Mouse (Mus musculus) CH12.LX (cell line): Measurements from ENCODE around the gene Crbn. TPM values are rescaled to one million over a fixed set of nuclear protein-coding genes. Genes with fewer than 3 reads are reported as not detected.

Experiments used
- DNase-seq: peaks from one replicate; pipeline ENCODE4 v3.0.0-alpha.2; 2013; ENCODE audit errors: extremely low read depth
- H3K27ac ChIP-seq: 2 replicates; pipeline ENCODE4 v1.5.1; 2012; ENCODE audit warnings: low read depth, mild to moderate bottlenecking, control low read depth, moderate library complexity; ENCODE audit not compliant: insufficient read depth
- H3K27me3 ChIP-seq: replicated peaks from 2 replicates; pipeline ENCODE3; 2012; ENCODE audit warnings: inconsistent platforms
- H3K36me3 ChIP-seq, 2 experiments: replicated peaks in 1 of 2; 2 replicates each; pipeline versions ENCODE3 to v1.6.1; 2012; ENCODE audit warnings: inconsistent platforms in 1 of 2, low read length in 1 of 2, mild to moderate bottlenecking in 1 of 2, mixed read lengths in 1 of 2, moderate library complexity in 1 of 2; ENCODE audit not compliant: control insufficient read depth in 1 of 2, insufficient read depth in 1 of 2
- H3K4me1 ChIP-seq, 2 experiments: 2 replicates each; pipeline ENCODE4 v1.6.1; 2012; ENCODE audit warnings: inconsistent platforms in 1 of 2, moderate library complexity in 1 of 2; ENCODE audit not compliant: insufficient read depth in 2 of 2, control insufficient read depth in 1 of 2
- H3K4me2 ChIP-seq: 2 replicates; pipeline ENCODE4 v1.6.1; 2012; ENCODE audit warnings: low read depth, mild to moderate bottlenecking, control low read depth; ENCODE audit not compliant: poor library complexity, insufficient read depth, severe bottlenecking
- H3K4me3 ChIP-seq, 3 experiments: fragments of 150-350 bp in 1 of 3; sonication (generic) in 1 of 3; replicated peaks in 1 of 3; 2 replicates each; pipeline versions ENCODE3 to v1.5.1; 2011 to 2012; ENCODE audit warnings: low read depth in 2 of 3, low read length in 2 of 3, mild to moderate bottlenecking in 2 of 3, moderate library complexity in 2 of 3, control low read depth in 1 of 3, improper control_type of control experiment in 1 of 3, inconsistent platforms in 1 of 3, mixed read lengths in 1 of 3; ENCODE audit not compliant: poor library complexity in 1 of 3
- H3K79me2 ChIP-seq: replicated peaks from 2 replicates; pipeline ENCODE4 v1.6.1; 2012; ENCODE audit warnings: mild to moderate bottlenecking, moderate library complexity; ENCODE audit not compliant: control insufficient read depth, poor library complexity, insufficient read depth, severe bottlenecking; ENCODE audit errors: extremely low read depth
- H3K9ac ChIP-seq: 2 replicates; pipeline ENCODE4 v1.6.1; 2012; ENCODE audit warnings: low read depth, mild to moderate bottlenecking, control low read depth, moderate library complexity; ENCODE audit not compliant: insufficient read depth
- H3K9me3 ChIP-seq: replicated peaks from 2 replicates; pipeline ENCODE3; 2012; ENCODE audit warnings: low read length, inconsistent platforms, mixed read lengths
- BHLHE40 ChIP-seq: IDR thresholded peaks from 2 replicates; pipeline ENCODE4 v1.6.1; 2011; ENCODE audit warnings: mild to moderate bottlenecking, low read depth, low read length, improper control_type of control experiment
- CHD1 ChIP-seq: IDR thresholded peaks from 2 replicates; pipeline ENCODE4 v1.6.1; 2012; ENCODE audit warnings: low read depth, low read length, improper control_type of control experiment, inconsistent platforms
- CHD2 ChIP-seq: IDR thresholded peaks from 2 replicates; pipeline ENCODE4 v1.6.1; 2011; ENCODE audit warnings: low read length, improper control_type of control experiment
- E2F4 ChIP-seq: IDR thresholded peaks from 2 replicates; pipeline ENCODE4 v1.6.1; 2011; ENCODE audit warnings: low read depth, low read length, improper control_type of control experiment; ENCODE audit not compliant: insufficient replicate concordance
- ELF1 ChIP-seq: IDR thresholded peaks from 2 replicates; pipeline ENCODE4 v1.6.1; 2014; ENCODE audit warnings: low read depth, mild to moderate bottlenecking, inconsistent platforms, low read length, improper control_type of control experiment
- EP300 ChIP-seq: IDR thresholded peaks from 2 replicates; pipeline ENCODE4 v1.6.1; 2011; ENCODE audit warnings: low read length, improper control_type of control experiment
- ETS1 ChIP-seq: conservative IDR thresholded peaks from 2 replicates; pipeline ENCODE4 v1.6.1; 2012; ENCODE audit warnings: low read depth, mild to moderate bottlenecking, inconsistent platforms, low read length, improper control_type of control experiment, moderate library complexity
- GABPA ChIP-seq: IDR thresholded peaks from 2 replicates; pipeline ENCODE4 v1.6.1; 2012; ENCODE audit warnings: low read depth, low read length, improper control_type of control experiment, inconsistent platforms; ENCODE audit not compliant: insufficient replicate concordance
- HCFC1 ChIP-seq: IDR thresholded peaks from 2 replicates; pipeline ENCODE4 v1.6.1; 2012; ENCODE audit warnings: low read depth, mild to moderate bottlenecking, inconsistent platforms, low read length, improper control_type of control experiment
- JUND ChIP-seq: conservative IDR thresholded peaks from 2 replicates; pipeline ENCODE4 v1.6.1; 2011; ENCODE audit warnings: low read depth, low read length, improper control_type of control experiment
- KAT2A ChIP-seq: IDR thresholded peaks from 2 replicates; pipeline ENCODE4 v1.6.1; 2012; ENCODE audit warnings: low read length, improper control_type of control experiment, inconsistent platforms; ENCODE audit not compliant: insufficient replicate concordance
- MAFK ChIP-seq: IDR thresholded peaks from 2 replicates; pipeline ENCODE4 v1.6.1; 2011; ENCODE audit warnings: low read length, improper control_type of control experiment; ENCODE audit not compliant: insufficient replicate concordance
- MAZ ChIP-seq: IDR thresholded peaks from 2 replicates; pipeline ENCODE4 v1.6.1; 2012; ENCODE audit warnings: low read depth, mild to moderate bottlenecking, inconsistent platforms, low read length, improper control_type of control experiment, moderate library complexity
- MEF2A ChIP-seq: IDR thresholded peaks from 2 replicates; pipeline ENCODE4 v1.6.1; 2014; ENCODE audit warnings: low read depth, mild to moderate bottlenecking, inconsistent platforms, low read length, improper control_type of control experiment, borderline replicate concordance
- MXI1 ChIP-seq: IDR thresholded peaks from 2 replicates; pipeline ENCODE4 v1.6.1; 2011; ENCODE audit warnings: mild to moderate bottlenecking, low read depth, low read length, improper control_type of control experiment
- MYC ChIP-seq: IDR thresholded peaks from 2 replicates; pipeline ENCODE4 v1.6.1; 2011; ENCODE audit warnings: low read depth, mild to moderate bottlenecking, improper control_type of control experiment, low read length
- NELFE ChIP-seq: IDR thresholded peaks from 2 replicates; pipeline ENCODE4 v1.6.1; 2011; ENCODE audit warnings: low read depth, low read length, improper control_type of control experiment
- PAX5 ChIP-seq: IDR thresholded peaks from 2 replicates; pipeline ENCODE4 v1.6.1; 2012; ENCODE audit warnings: low read length, inconsistent platforms, mixed read lengths
- POLR2A ChIP-seq: IDR thresholded peaks from 2 replicates; pipeline ENCODE4 v1.6.1; 2011; ENCODE audit warnings: low read depth, mild to moderate bottlenecking, improper control_type of control experiment, low read length
- RAD21 ChIP-seq: IDR thresholded peaks from 2 replicates; pipeline ENCODE4 v1.6.1; 2011; ENCODE audit warnings: low read depth, mild to moderate bottlenecking, low read length, improper control_type of control experiment, moderate library complexity
- RCOR1 ChIP-seq: conservative IDR thresholded peaks from 2 replicates; pipeline ENCODE4 v1.6.1; 2012; ENCODE audit warnings: low read depth, mild to moderate bottlenecking, inconsistent platforms, low read length, improper control_type of control experiment
- SIN3A ChIP-seq: IDR thresholded peaks from 2 replicates; pipeline ENCODE4 v1.6.1; 2012; ENCODE audit warnings: low read length, improper control_type of control experiment, inconsistent platforms
- SMC3 ChIP-seq: IDR thresholded peaks from 2 replicates; pipeline ENCODE4 v1.6.1; 2011; ENCODE audit warnings: low read depth, low read length, improper control_type of control experiment
- TBP ChIP-seq: conservative IDR thresholded peaks from 2 replicates; pipeline ENCODE4 v1.6.1; 2011; ENCODE audit warnings: low read depth, low read length, improper control_type of control experiment
- TCF12 ChIP-seq: IDR thresholded peaks from 2 replicates; pipeline ENCODE4 v1.6.1; 2014; ENCODE audit warnings: low read depth, mild to moderate bottlenecking, inconsistent platforms, low read length, improper control_type of control experiment
- USF1 ChIP-seq: IDR thresholded peaks from 2 replicates; pipeline ENCODE4 v1.6.1; 2014; ENCODE audit warnings: low read depth, mild to moderate bottlenecking, inconsistent platforms, low read length, improper control_type of control experiment
- USF2 ChIP-seq: conservative IDR thresholded peaks from 2 replicates; pipeline ENCODE4 v1.6.1; 2011; ENCODE audit warnings: low read depth, low read length, improper control_type of control experiment
- ZMIZ1 ChIP-seq: IDR thresholded peaks from 2 replicates; pipeline ENCODE4 v1.6.1; 2012; ENCODE audit warnings: low read depth, mild to moderate bottlenecking, inconsistent platforms, low read length, improper control_type of control experiment
- dilution Hi-C: fragments of 300-500 bp; cut with MboI; formaldehyde crosslinking; loops from 2 replicates; pipeline ENCODE4 v1.14.3; 2020; ENCODE audit warnings: low sequenced_read_pairs; ENCODE audit not compliant: extremely low pct_unique_long_range_greater_than_20kb, extremely low pct_ligation_motif_present
- in situ Hi-C: fragments of 300-500 bp; cut with MboI; formaldehyde crosslinking; loops from 3 replicates; pipeline ENCODE4 v1.14.3; 2019; ENCODE audit warnings: low sequenced_read_pairs, low pct_ligation_motif_present, low pct_unique_long_range_greater_than_20kb, mixed read lengths
- polyA plus RNA-seq: library from polyadenylated mRNA; unstranded; fragments of >175 nt; gene quantifications from 2 replicates; pipeline ENCODE4 v1.2.1, GENCODE M21; 2012; ENCODE audit warnings: low read depth; ENCODE audit not compliant: insufficient read length
- total RNA-seq, 2 experiments: library from RNA; depleted of rRNA; stranded (reverse); fragments of 300-350 nt in 1 of 2; fragments of >200 nt in 1 of 2; gene quantifications; 2 replicates each; pipeline ENCODE4 v1.2.3; 2012 to 2014

Crbn gene
- total and polyA plus RNA-seq, 3 experiments, result 29.2 to 60.1 (median 30.8) TPM

- no peak for TF ChIP-seq GABPA
- no peak for TF ChIP-seq E2F4
- peak; percentile 99 for TF ChIP-seq SIN3A
- TF ChIP-seq USF1, result no peak
- 0 out of 2 replicates have a peak, but pooled peaks have one; percentile 23 for TF ChIP-seq MAZ
- peak; percentile 89 for TF ChIP-seq HCFC1
- peak; percentile 100 for TF ChIP-seq ELF1
- peak; percentile 99 for TF ChIP-seq MXI1
- TF ChIP-seq POLR2A, result peak; percentile 85
Measured at GRCm38 (mm10) chr6:106768640-106769289, 31.1 kb downstream of the Crbn start, which contains the start of gene Trnt1 (continued).

DNA sequence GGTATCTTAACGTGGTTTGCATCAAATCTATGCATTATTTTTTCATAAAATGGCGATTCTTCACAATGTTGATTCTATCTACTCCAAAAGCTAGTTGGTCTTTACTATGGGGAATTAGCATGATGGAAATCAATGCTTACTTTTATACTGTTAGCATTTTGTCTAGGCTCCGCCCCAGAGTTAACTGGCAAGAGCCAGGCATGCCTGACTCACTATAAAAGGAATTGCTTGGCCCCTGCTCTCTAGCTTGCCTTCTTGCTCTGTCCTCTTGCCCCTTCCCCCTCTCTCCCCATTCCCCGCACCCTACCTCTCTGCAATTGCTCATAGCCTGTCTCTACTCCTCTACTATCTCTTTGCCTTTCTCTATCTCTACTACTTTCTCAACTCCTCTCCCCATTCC, 33.1 kb downstream of the Crbn start:
- H3K27ac ChIP-seq, result no peak overlapping the region
- peaks cover 5 to 12% of the 10 kb centered on the region in 2 experiments for H3K36me3 ChIP-seq
- H3K4me3 ChIP-seq, result peak overlapping the region in 1 of 3 experiments; percentile 39
- H3K4me2 ChIP-seq, result no peak overlapping the region
- dilution Hi-C loops (no loop called here), in situ Hi-C loops (no loop called here)
- DNase-seq, result no peak
- peaks cover 24% of the 10 kb centered on the region for H3K79me2 ChIP-seq
- H3K4me1 ChIP-seq, result peaks cover 7 to 40% of the 10 kb centered on the region in 2 experiments
- no peaks in the 10 kb centered on the region for H3K27me3 ChIP-seq
- H3K9ac ChIP-seq, result no peak overlapping the region
- no peak for TF ChIP-seq CHD2
- peak; percentile 38; the same call in 1 of the 2 replicates for TF ChIP-seq POLR2A
- TF ChIP-seq TBP, result peak; percentile 75; the same call in 1 of the 2 replicates
- no peaks in the 10 kb centered on the region for H3K9me3 ChIP-seq

GRCm38 (mm10) chr6:106765892-106766291, 34.0 kb downstream of the Crbn start:
- dilution Hi-C loops (no loop called here), in situ Hi-C loops (no loop called here)
- peak overlapping the region; percentile 56 for H3K27ac ChIP-seq
- peak overlapping the region; percentile 24; the same call in 1 of the 2 replicates for H3K9ac ChIP-seq
- DNase-seq, result no peak
- H3K4me2 ChIP-seq, result peak overlapping the region; percentile 67; the same call in 1 of the 2 replicates
- peaks cover 4 to 41% of the 10 kb centered on the region in 2 experiments; a peak in 3 of 4 replicates for H3K4me1 ChIP-seq
- H3K9me3 ChIP-seq, result no peaks in the 10 kb centered on the region
- H3K4me3 ChIP-seq, result peak overlapping the region in 1 of 3 experiments; percentile 39
- no peaks in the 10 kb centered on the region for H3K27me3 ChIP-seq
- peaks cover 0 to 6% of the 10 kb centered on the region in 2 experiments for H3K36me3 ChIP-seq
- H3K79me2 ChIP-seq, result peaks cover 17% of the 10 kb centered on the region
- TF ChIP-seq CHD1, result peak; percentile 65
- TF ChIP-seq JUND, result 0 out of 2 replicates have a peak, but pooled peaks have one; percentile 35
- no peak for TF ChIP-seq PAX5
- no peak for TF ChIP-seq TBP
- no peak for TF ChIP-seq MEF2A
- no peak for TF ChIP-seq E2F4
- TF ChIP-seq ETS1, result peak; percentile 49; the same call in 1 of the 2 replicates
- no peak for TF ChIP-seq CHD2
- no peak for TF ChIP-seq USF1
- TF ChIP-seq SMC3, result no peak
- no peak for TF ChIP-seq KAT2A
- no peak for TF ChIP-seq TCF12
- TF ChIP-seq USF2, result no peak
- TF ChIP-seq NELFE, result no peak
- no peak for TF ChIP-seq MAFK
- 0 out of 2 replicates have a peak, but pooled peaks have one; percentile 14 for TF ChIP-seq EP300
- no peak for TF ChIP-seq ELF1
- TF ChIP-seq RCOR1, result no peak
- TF ChIP-seq ZMIZ1, result no peak
- TF ChIP-seq MYC, result no peak
- TF ChIP-seq BHLHE40, result no peak
- TF ChIP-seq MXI1, result no peak
- no peak for TF ChIP-seq MAZ
- no peak for TF ChIP-seq GABPA
- no peak for TF ChIP-seq RAD21
- no peak for TF ChIP-seq SIN3A
